Mouse (Mus musculus) stomach, postnatal 0 days (tissue): ENCODE measurements around the gene Rpl7l1. TPM values are rescaled to one million over a fixed set of nuclear protein-coding genes. Genes with fewer than 3 reads are reported as not detected.
"Not testable (repeated sequence)": the region's sequence is repeated elsewhere in the genome, so short reads cannot be mapped to it uniquely, and the experiment has no call there.

ENCODE experiments used
- ATAC-seq: fragments of 200-750 bp; cut with Nextera tagmentation; 2 replicates; pipeline ENCODE4 v1.8.0; 2017; ENCODE audit not compliant: low FRiP score, low TSS enrichment
- DNase-seq: peaks from one replicate; pipeline ENCODE4 v3.0.0-alpha.2; 2016; ENCODE audit warnings: low spot score
- H3K27ac ChIP-seq: fragments of 300-500 bp; sonication (generic); replicated peaks from 2 replicates; pipeline ENCODE4 v1.5.1; 2014; ENCODE audit warnings: mild to moderate bottlenecking, control low read depth
- H3K27me3 ChIP-seq: fragments of 300-500 bp; sonication (generic); 2 replicates; pipeline ENCODE4 v1.6.1; 2014; ENCODE audit warnings: low read length; ENCODE audit not compliant: control insufficient read depth, insufficient read depth
- H3K36me3 ChIP-seq: fragments of 300-500 bp; sonication (generic); 2 replicates; pipeline ENCODE4 v1.6.1; 2014; ENCODE audit warnings: low read length, mixed read lengths; ENCODE audit not compliant: control insufficient read depth, insufficient read depth
- H3K4me1 ChIP-seq: fragments of 300-500 bp; sonication (generic); replicated peaks from 2 replicates; pipeline ENCODE4 v1.6.1; 2014; ENCODE audit warnings: antibody characterized with exemption; ENCODE audit not compliant: control insufficient read depth, insufficient read depth
- H3K4me2 ChIP-seq: fragments of 300-500 bp; sonication (generic); replicated peaks from 2 replicates; pipeline ENCODE4 v1.6.1; 2014; ENCODE audit warnings: low read depth, mild to moderate bottlenecking, control low read depth, moderate library complexity
- H3K4me3 ChIP-seq: fragments of 300-500 bp; sonication (generic); 2 replicates; pipeline ENCODE4 v1.5.1; 2014; ENCODE audit warnings: low read depth, low read length, control low read depth
- H3K9ac ChIP-seq: fragments of 300-500 bp; sonication (generic); 2 replicates; pipeline ENCODE4 v1.6.1; 2014; ENCODE audit warnings: mild to moderate bottlenecking, low read length, control low read depth, mixed read lengths
- H3K9me3 ChIP-seq: fragments of 300-500 bp; sonication (generic); 2 replicates; pipeline ENCODE4 v1.6.1; 2016; ENCODE audit warnings: low read length; ENCODE audit not compliant: control insufficient read depth
- CTCF ChIP-seq: IDR thresholded peaks from 2 replicates; pipeline ENCODE4 v1.5.1; 2016; ENCODE audit warnings: antibody characterized with exemption, low read depth, mild to moderate bottlenecking, moderate library complexity
- EP300 ChIP-seq: optimal IDR thresholded peaks from 2 replicates; pipeline ENCODE3; 2016; ENCODE audit warnings: antibody characterized with exemption
- WGBS: fragments of 180-500 bp; shearing (Covaris S2); extraction: QIAGEN DNeasy Blood & Tissue Kit; methylation state at CpG from one replicate; pipeline ENCODE4 v1.1.7; 2014; 5-methylcytosine and 5-hydroxymethylcytosine counted together
- polyA plus RNA-seq: library from polyadenylated mRNA; unstranded; fragments of >200 nt; fragmentation: Nextera tagmentation; extraction: Ambion mirVana; gene quantifications from 2 replicates; pipeline ENCODE4 v1.2.1, GENCODE M21; 2015

Rpl7l1 gene
- polyA plus RNA-seq, 1 experiment from 2014 or later, result 95.0 TPM

DNA sequence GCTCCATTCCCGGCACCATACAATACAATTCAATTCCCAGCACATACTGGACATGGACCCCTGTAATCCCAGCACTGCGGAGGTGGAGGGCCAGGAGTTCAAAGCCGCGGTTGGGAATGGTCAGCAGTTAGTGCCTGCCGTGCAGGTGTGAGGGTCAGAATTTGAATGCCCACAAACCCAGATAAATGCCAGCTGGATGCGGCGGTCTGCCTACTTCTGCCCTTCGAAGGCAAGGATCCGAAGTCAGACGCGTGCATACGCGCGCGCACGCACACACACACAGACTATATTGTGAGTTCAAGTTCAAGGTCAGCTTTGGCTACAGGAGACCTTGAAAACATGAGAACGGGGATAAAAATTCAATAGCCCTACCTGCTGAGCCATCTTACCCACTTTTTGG, 10.9 kb downstream of the Rpl7l1 start:
- 59% methylated on average over 17 of the region's 17 CpGs for WGBS
- Histone ChIP-seq H3K4me2 (peak overlapping the region; percentile 85), H3K9me3 (no peaks in the 10 kb centered on the region), H3K27ac (peak overlapping the region; percentile 90; the same call in 1 of the 2 replicates), H3K36me3 (0 out of 2 replicates have a peak, but pooled peaks cover 4% of the 10 kb centered on the region), H3K9ac (peak overlapping the region; percentile 81), H3K27me3 (no peaks in the 10 kb centered on the region), H3K4me3 (peak overlapping the region; percentile 86), H3K4me1 (no peaks in the 10 kb centered on the region; the same call in 1 of the 2 replicates)
- no peak for ATAC-seq
- no peak for TF ChIP-seq EP300
- no peak for DNase-seq

DNA sequence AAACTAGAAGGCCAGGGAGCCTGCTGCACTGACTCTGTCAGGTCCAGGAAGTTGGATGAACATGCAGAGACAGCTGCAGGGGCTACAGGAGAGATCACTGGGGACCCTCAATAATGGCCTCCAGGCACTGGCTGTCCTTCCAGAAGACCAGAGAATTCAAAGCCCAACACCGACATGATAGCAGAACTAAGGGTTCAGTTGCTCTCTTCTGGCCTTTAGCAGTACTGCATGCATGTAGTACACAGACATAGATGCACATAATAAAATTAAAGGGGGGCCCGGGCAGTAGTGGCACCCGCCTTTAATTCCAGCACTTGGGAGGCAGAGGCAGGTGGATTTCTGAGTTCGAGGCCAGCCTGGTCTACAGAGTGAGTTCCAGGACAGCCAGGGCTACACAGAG, 11.4 kb downstream of the Rpl7l1 start:
- Histone ChIP-seq H3K9ac (no peak overlapping the region), H3K9me3 (no peaks in the 10 kb centered on the region), H3K4me2 (no peak overlapping the region), H3K36me3 (0 out of 2 replicates have a peak, but pooled peaks cover 4% of the 10 kb centered on the region), H3K4me3 (no peak overlapping the region), H3K27me3 (no peaks in the 10 kb centered on the region), H3K4me1 (no peaks in the 10 kb centered on the region; the same call in 1 of the 2 replicates), H3K27ac (no peak overlapping the region)
- TF ChIP-seq CTCF (peak; percentile 51), EP300 (no peak)
- DNase-seq, result no peak
- ATAC-seq, result no peak
- 85% methylated on average over 4 of the region's 4 CpGs for WGBS

DNA sequence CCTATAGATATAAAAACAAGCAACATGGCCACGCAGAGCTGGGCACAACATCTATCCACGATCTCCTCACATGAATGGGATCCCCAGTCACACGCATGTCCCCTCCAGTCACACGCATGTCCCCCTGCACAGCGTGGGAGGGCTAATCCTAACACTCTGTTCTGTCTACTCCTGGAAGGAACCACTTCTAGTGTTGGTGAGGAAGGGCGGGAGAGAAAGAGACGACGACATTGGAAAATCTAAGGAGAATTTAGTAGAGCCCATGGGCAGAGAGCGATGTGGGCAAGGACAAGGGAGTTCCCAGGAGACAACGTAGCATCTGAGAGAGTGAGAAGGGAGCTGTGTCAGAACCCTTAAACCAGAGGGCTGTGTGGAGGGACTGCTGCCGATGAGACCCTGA, 11.9 kb downstream of the Rpl7l1 start:
- H3K36me3 ChIP-seq, result no peaks in the 10 kb centered on the region
- no peak for ATAC-seq
- no peaks in the 10 kb centered on the region; the same call in 1 of the 2 replicates for H3K4me1 ChIP-seq
- H3K4me3 ChIP-seq, result no peak overlapping the region
- no peak for TF ChIP-seq CTCF
- no peak for TF ChIP-seq EP300
- no peak overlapping the region for H3K27ac ChIP-seq
- no peaks in the 10 kb centered on the region for H3K27me3 ChIP-seq
- no peak overlapping the region for H3K4me2 ChIP-seq
- no peak for DNase-seq
- 89% methylated on average over 11 of the region's 11 CpGs for WGBS
- no peaks in the 10 kb centered on the region for H3K9me3 ChIP-seq
- no peak overlapping the region for H3K9ac ChIP-seq

DNA sequence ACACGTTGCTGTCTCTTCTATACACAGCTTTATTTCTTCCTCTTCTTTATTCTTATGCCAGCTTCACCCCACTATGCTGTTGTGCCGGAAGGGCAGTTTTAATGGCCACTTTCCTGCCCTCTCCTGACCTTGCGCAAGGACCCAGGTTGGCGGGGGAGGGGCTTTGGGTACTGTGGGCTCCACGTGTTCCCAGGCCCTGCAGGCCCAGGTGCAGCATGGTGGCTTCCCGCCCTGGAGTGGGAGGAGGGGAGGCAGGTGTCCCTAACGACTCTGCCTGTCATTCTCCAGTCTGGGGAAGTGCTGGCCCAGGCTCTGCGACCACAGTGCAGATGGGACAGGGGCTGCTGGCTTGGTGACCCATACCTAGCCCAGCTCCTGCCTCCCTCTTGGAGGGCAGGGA, 14.6 kb downstream of the Rpl7l1 start:
- Histone ChIP-seq H3K27me3 (no peaks in the 10 kb centered on the region), H3K9ac (no peak overlapping the region), H3K4me2 (no peak overlapping the region), H3K36me3 (no peaks in the 10 kb centered on the region), H3K9me3 (no peaks in the 10 kb centered on the region), H3K4me1 (no peaks in the 10 kb centered on the region; the same call in 1 of the 2 replicates), H3K27ac (no peak overlapping the region), H3K4me3 (no peak overlapping the region)
- TF ChIP-seq CTCF (no peak), EP300 (no peak)
- 43% methylated on average over 8 of the region's 8 CpGs for WGBS
- ATAC-seq (no peak), DNase-seq (peak; percentile 31)

DNA sequence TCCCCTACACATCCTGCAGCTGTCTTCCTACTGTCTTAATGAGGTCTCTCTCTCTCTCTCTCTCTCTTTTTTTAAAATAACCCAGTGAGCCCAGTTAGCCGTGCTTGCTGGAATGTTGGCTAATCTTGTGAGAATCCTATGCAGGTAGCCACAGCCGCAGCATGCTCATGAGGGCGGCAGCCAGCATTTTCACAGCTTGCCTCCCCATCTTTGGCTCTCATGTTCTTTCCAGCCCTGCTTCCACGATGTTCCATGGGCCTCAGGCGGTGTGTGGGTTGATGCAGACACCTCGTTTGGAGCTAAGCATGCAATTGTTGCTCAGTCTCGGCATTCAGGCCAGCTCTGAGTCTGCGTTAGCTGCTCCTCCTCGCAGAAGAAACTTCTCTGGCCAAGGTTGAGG, 17.6 kb downstream of the Rpl7l1 start:
- ATAC-seq, H3K9me3 ChIP-seq, H3K27ac ChIP-seq, H3K9ac ChIP-seq, H3K4me2 ChIP-seq, H3K4me3 ChIP-seq, H3K4me1 ChIP-seq, H3K27me3 ChIP-seq, H3K36me3 ChIP-seq, DNase-seq: not testable (repeated sequence)
- WGBS, result 52% methylated on average over 7 of the region's 9 CpGs

DNA sequence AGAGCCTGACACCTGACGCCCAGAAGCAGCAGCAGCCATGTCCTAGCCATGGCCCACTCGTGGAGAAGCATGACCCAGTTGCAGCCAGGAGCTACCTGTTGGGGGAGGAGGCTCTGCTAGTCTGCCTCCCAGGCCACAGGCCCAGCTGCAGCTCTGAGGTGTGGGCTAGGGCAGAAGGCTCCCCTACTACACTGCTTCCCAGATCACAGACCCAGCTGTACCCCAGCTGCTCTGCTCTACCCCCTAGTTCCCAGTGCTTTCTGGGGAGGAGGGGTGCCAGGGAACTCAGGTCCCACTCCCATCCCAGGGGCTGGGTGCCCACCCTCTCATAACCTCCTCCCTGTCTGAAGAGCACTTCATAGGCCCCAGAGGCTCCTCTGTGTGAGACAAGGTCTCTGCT, 18.9 kb downstream of the Rpl7l1 start, which contains the start of gene Ptcra:
Ptcra (minus strand) TSS at position 169 of the 400 bp plus-strand sequence.
- H3K4me3 ChIP-seq, result no peak within 1 kb of the TSS
- H3K4me2 ChIP-seq, result no peak within 1 kb of the TSS
- no peaks in the 10 kb centered on the region for H3K4me1 ChIP-seq
- DNase-seq, result no peak
- H3K36me3 ChIP-seq, result no peaks in the 10 kb centered on the region
- H3K9me3 ChIP-seq, result no peaks in the 10 kb centered on the region
- no peak within 1 kb of the TSS for H3K27ac ChIP-seq
- H3K27me3 ChIP-seq, result no peaks in the 10 kb centered on the region
- WGBS, result 75% methylated on average over 2 of the region's 2 CpGs
- no peak; the same call in 1 of the 2 replicates for ATAC-seq
- TF ChIP-seq EP300 (no peak), CTCF (no peak)
- H3K9ac ChIP-seq, result no peak within 1 kb of the TSS
